Mouse (Mus musculus) ES-E14 (cell line): ENCODE measurements around the gene Arhgef9.

Source experiments
- CHD2 ChIP-seq: IDR thresholded peaks from 2 replicates; pipeline ENCODE4 v1.6.1; 2014; ENCODE audit warnings: mild to moderate bottlenecking, low read depth, low read length, inconsistent platforms
- HCFC1 ChIP-seq: IDR thresholded peaks from 2 replicates; pipeline ENCODE4 v1.6.1; 2012; ENCODE audit warnings: low read length, inconsistent platforms, borderline replicate concordance; ENCODE audit not compliant: insufficient read depth
- ZC3H11A ChIP-seq: IDR thresholded peaks from 2 replicates; pipeline ENCODE4 v1.6.1; 2012; ENCODE audit warnings: low read depth, mild to moderate bottlenecking, inconsistent platforms, low read length, borderline replicate concordance
- ZNF384 ChIP-seq: IDR thresholded peaks from 2 replicates; pipeline ENCODE4 v1.6.1; 2012; ENCODE audit warnings: low read depth, low read length, inconsistent platforms

DNA sequence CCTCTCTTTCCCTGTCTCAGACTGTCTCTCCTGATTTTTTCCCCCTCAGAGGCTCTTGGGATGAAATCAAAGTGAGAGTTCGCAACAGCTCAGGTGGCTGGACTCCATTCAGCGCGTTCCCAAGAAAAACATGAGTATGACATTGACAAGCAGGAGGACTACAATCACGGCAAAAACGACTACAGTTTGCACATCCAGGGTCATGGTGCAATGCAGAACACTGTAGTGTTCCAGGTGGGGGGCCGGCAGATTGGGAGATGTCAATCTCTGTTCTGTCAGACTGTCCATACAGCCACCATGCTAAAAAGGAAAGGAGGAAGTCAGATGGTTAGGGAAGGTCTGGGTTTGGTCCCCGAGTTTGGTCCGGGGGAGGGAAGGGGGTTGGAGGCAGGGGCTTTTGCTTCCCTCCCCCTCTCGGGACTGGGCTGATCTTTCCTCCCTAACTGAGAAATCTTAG is 31.0 kb downstream of the Arhgef9 start:
- no peak for TF ChIP-seq ZC3H11A
- no peak for TF ChIP-seq ZNF384
- TF ChIP-seq CHD2 = no peak
- TF ChIP-seq HCFC1 = no peak
